Mouse (Mus musculus) lung, embryonic 16.5 days (tissue): ENCODE results near the gene Ciita. TPM values are rescaled to one million over a fixed set of nuclear protein-coding genes. Genes with fewer than 3 reads are reported as not detected.
A peak's percentile ranks its signal among the peaks of the same experiment; 100 is the strongest.

Experiments
- ATAC-seq: fragments of 200-750 bp; cut with Nextera tagmentation; 2 replicates; pipeline ENCODE4 v1.8.0; 2017; ENCODE audit warnings: low read depth, mild to moderate bottlenecking, moderate library complexity
- H3K27ac ChIP-seq: fragments of 300-500 bp; sonication (generic); 2 replicates; pipeline ENCODE4 v1.5.1; 2014; ENCODE audit warnings: mild to moderate bottlenecking, control low read depth, low read length
- H3K27me3 ChIP-seq: fragments of 300-500 bp; sonication (generic); 2 replicates; pipeline ENCODE4 v1.6.1; 2014; ENCODE audit warnings: low read depth, low read length, mixed read lengths; ENCODE audit not compliant: control insufficient read depth, insufficient read depth
- H3K36me3 ChIP-seq: fragments of 300-500 bp; sonication (generic); 2 replicates; pipeline ENCODE4 v1.6.1; 2014; ENCODE audit warnings: low read length; ENCODE audit not compliant: control insufficient read depth, insufficient read depth
- H3K4me1 ChIP-seq: fragments of 300-500 bp; sonication (generic); replicated peaks from 2 replicates; pipeline ENCODE4 v1.6.1; 2014; ENCODE audit warnings: low read length, mixed read lengths; ENCODE audit not compliant: control insufficient read depth, insufficient read depth
- H3K4me2 ChIP-seq: fragments of 300-500 bp; sonication (generic); 2 replicates; pipeline ENCODE4 v1.6.1; 2014; ENCODE audit warnings: low read depth, low read length, control low read depth
- H3K4me3 ChIP-seq: fragments of 300-500 bp; sonication (generic); 2 replicates; pipeline ENCODE4 v1.5.1; 2014; ENCODE audit warnings: mild to moderate bottlenecking, low read length, control low read depth
- H3K9ac ChIP-seq: fragments of 300-500 bp; sonication (generic); 2 replicates; pipeline ENCODE4 v1.6.1; 2014; ENCODE audit warnings: low read length, control low read depth
- H3K9me3 ChIP-seq: fragments of 300-500 bp; sonication (generic); 2 replicates; pipeline ENCODE4 v1.6.1; 2016; ENCODE audit warnings: low read length; ENCODE audit not compliant: control insufficient read depth
- WGBS: fragments of 180-500 bp; shearing (Covaris S2); extraction: QIAGEN DNeasy Blood & Tissue Kit; methylation state at CpG from one replicate; pipeline ENCODE4 v1.1.7; 2014; 5-methylcytosine and 5-hydroxymethylcytosine counted together
- polyA plus RNA-seq: library from polyadenylated mRNA; unstranded; fragments of >200 nt; fragmentation: Nextera tagmentation; extraction: Ambion mirVana; gene quantifications from 2 replicates; pipeline ENCODE4 v1.2.1, GENCODE M21; 2015

Ciita gene
- polyA plus RNA-seq, 1 experiment from 2014 or later = 0.92 TPM

- peak overlapping the region; percentile 45 for H3K4me3 ChIP-seq
Measured at GRCm38 (mm10) chr16:10446573-10447263, 33.1 kb upstream of the Ciita start.

GRCm38 (mm10) chr16:10447264-10447594, 32.6 kb upstream of the Ciita start, which contains the start of gene Tvp23a:
Tvp23a (minus strand) TSS chr16:10447362.
- 3% methylated on average over 12 of the region's 12 CpGs for WGBS
- Histone ChIP-seq H3K4me3 (peak within 1 kb of the TSS; percentile 45), H3K4me1 (peaks cover 27% of the 10 kb centered on the region), H3K27ac (no peak within 1 kb of the TSS), H3K36me3 (no peaks in the 10 kb centered on the region), H3K9ac (peak within 1 kb of the TSS; percentile 44), H3K4me2 (peak within 1 kb of the TSS; percentile 54), H3K9me3 (no peaks in the 10 kb centered on the region), H3K27me3 (no peaks in the 10 kb centered on the region)
- ATAC-seq = peak; percentile 90

More at GRCm38 (mm10) chr16:10446573-10447263, 33.1 kb upstream of the Ciita start:
- Histone ChIP-seq H3K27ac (no peak overlapping the region), H3K9me3 (no peaks in the 10 kb centered on the region), H3K9ac (peak overlapping the region; percentile 44), H3K4me1 (peaks cover 22% of the 10 kb centered on the region), H3K36me3 (no peaks in the 10 kb centered on the region), H3K4me2 (peak overlapping the region; percentile 54), H3K27me3 (no peaks in the 10 kb centered on the region)
- peak; percentile 46; the same call in 1 of the 2 replicates for ATAC-seq
- WGBS = 28% methylated on average over 13 of the region's 13 CpGs

- Histone ChIP-seq H3K27ac (no peak overlapping the region), H3K36me3 (no peaks in the 10 kb centered on the region), H3K4me1 (peaks cover 33% of the 10 kb centered on the region), H3K4me2 (peak overlapping the region; percentile 54), H3K9me3 (no peaks in the 10 kb centered on the region), H3K4me3 (peak overlapping the region; percentile 45), H3K27me3 (no peaks in the 10 kb centered on the region), H3K9ac (peak overlapping the region; percentile 44)
- 58% methylated on average over 2 of the region's 2 CpGs for WGBS
- ATAC-seq = no peak
Measured at GRCm38 (mm10) chr16:10447781-10448180, 32.1 kb upstream of the Ciita start.

- WGBS = 80% methylated on average over 9 of the region's 9 CpGs
- ATAC-seq = no peak
Measured at GRCm38 (mm10) chr16:10448931-10449330, 30.9 kb upstream of the Ciita start.

GRCm38 (mm10) chr16:10451906-10452305, 28.0 kb upstream of the Ciita start:
- Histone ChIP-seq H3K4me3 (no peak overlapping the region), H3K9me3 (no peaks in the 10 kb centered on the region), H3K4me1 (peaks cover 40% of the 10 kb centered on the region), H3K9ac (no peak overlapping the region), H3K36me3 (no peaks in the 10 kb centered on the region), H3K27ac (peak overlapping the region; percentile 79), H3K4me2 (no peak overlapping the region), H3K27me3 (no peaks in the 10 kb centered on the region)
- WGBS = 67% methylated on average over 2 of the region's 2 CpGs
- 0 out of 2 replicates have a peak, but pooled peaks have one; percentile 0 for ATAC-seq

More at GRCm38 (mm10) chr16:10448931-10449330, 30.9 kb upstream of the Ciita start:
- Histone ChIP-seq H3K36me3 (no peaks in the 10 kb centered on the region), H3K27me3 (no peaks in the 10 kb centered on the region), H3K4me2 (no peak overlapping the region), H3K4me3 (no peak overlapping the region), H3K27ac (no peak overlapping the region), H3K9me3 (no peaks in the 10 kb centered on the region), H3K9ac (no peak overlapping the region), H3K4me1 (peaks cover 44% of the 10 kb centered on the region)

GRCm38 (mm10) chr16:10452445-10452896, 27.4 kb upstream of the Ciita start:
- H3K36me3 ChIP-seq = no peaks in the 10 kb centered on the region
- no peak overlapping the region for H3K4me3 ChIP-seq
- ATAC-seq = peak; percentile 96
- H3K27me3 ChIP-seq = no peaks in the 10 kb centered on the region
- no peaks in the 10 kb centered on the region for H3K9me3 ChIP-seq
- H3K9ac ChIP-seq = no peak overlapping the region; the same call in 1 of the 2 replicates
- H3K4me1 ChIP-seq = peaks cover 38% of the 10 kb centered on the region
- 6% methylated on average over 8 of the region's 8 CpGs for WGBS
- peak overlapping the region; percentile 79 for H3K27ac ChIP-seq
- H3K4me2 ChIP-seq = peak overlapping the region; percentile 5; the same call in 1 of the 2 replicates

GRCm38 (mm10) chr16:10453872-10454582, 25.8 kb upstream of the Ciita start:
- no peak for ATAC-seq
- H3K9me3 ChIP-seq = no peaks in the 10 kb centered on the region
- H3K9ac ChIP-seq = no peak overlapping the region
- H3K4me2 ChIP-seq = no peak overlapping the region
- H3K36me3 ChIP-seq = no peaks in the 10 kb centered on the region
- H3K4me1 ChIP-seq = peaks cover 34% of the 10 kb centered on the region
- 74% methylated on average over 6 of the region's 6 CpGs for WGBS
- no peak overlapping the region for H3K4me3 ChIP-seq
- 0 out of 2 replicates have a peak overlapping the region, but pooled peaks have one; percentile 79 for H3K27ac ChIP-seq
- H3K27me3 ChIP-seq = no peaks in the 10 kb centered on the region

GRCm38 (mm10) chr16:10454583-10454974, 25.3 kb upstream of the Ciita start:
- no peak overlapping the region for H3K9ac ChIP-seq
- no peak overlapping the region for H3K4me2 ChIP-seq
- WGBS = 51% methylated on average over 3 of the region's 3 CpGs
- H3K36me3 ChIP-seq = no peaks in the 10 kb centered on the region
- H3K4me3 ChIP-seq = no peak overlapping the region
- peaks cover 34% of the 10 kb centered on the region for H3K4me1 ChIP-seq
- H3K27me3 ChIP-seq = no peaks in the 10 kb centered on the region
- H3K9me3 ChIP-seq = no peaks in the 10 kb centered on the region
- no peak overlapping the region for H3K27ac ChIP-seq
- no peak for ATAC-seq

GRCm38 (mm10) chr16:10460188-10460587, 19.7 kb upstream of the Ciita start:
- H3K27me3 ChIP-seq = no peaks in the 10 kb centered on the region
- ATAC-seq = no peak
- no peaks in the 10 kb centered on the region for H3K4me1 ChIP-seq
- H3K36me3 ChIP-seq = no peaks in the 10 kb centered on the region
- no peak overlapping the region for H3K27ac ChIP-seq
- no peak overlapping the region for H3K9ac ChIP-seq
- no peaks in the 10 kb centered on the region for H3K9me3 ChIP-seq
- no peak overlapping the region for H3K4me3 ChIP-seq
- 71% methylated on average over 2 of the region's 2 CpGs for whole genome bisulfite sequencing
- H3K4me2 ChIP-seq = no peak overlapping the region
